Mouse (Mus musculus) spleen, adult 2 months (tissue): ENCODE results near the gene Gab2. TPM values are rescaled to one million over a fixed set of nuclear protein-coding genes. Genes with fewer than 3 reads are reported as not detected.

Experiments
- DNase-seq, 2 experiments: peaks; one replicate each; pipeline versions ENCODE4 v3.0.0 to v3.0.0-alpha.2; 2012 to 2021; ENCODE audit warnings: low spot score in 2 of 2, low read depth in 1 of 2
- H3K27ac ChIP-seq: fragments of 200-500 bp; 2 replicates; pipeline ENCODE4 v1.5.1; 2012; ENCODE audit warnings: low read length, inconsistent platforms; ENCODE audit not compliant: insufficient read depth
- H3K27me3 ChIP-seq: fragments of 200-500 bp; 2 replicates; pipeline ENCODE4 v1.6.1; 2012; ENCODE audit warnings: mild to moderate bottlenecking, moderate library complexity, low read length, inconsistent platforms; ENCODE audit not compliant: control insufficient read depth, insufficient read depth
- H3K36me3 ChIP-seq: fragments of 200-500 bp; 2 replicates; pipeline ENCODE4 v1.6.1; 2012; ENCODE audit warnings: mild to moderate bottlenecking, low read length, inconsistent platforms; ENCODE audit not compliant: control insufficient read depth, insufficient read depth
- H3K4me1 ChIP-seq: fragments of 200-500 bp; 2 replicates; pipeline ENCODE4 v1.6.1; 2011; ENCODE audit warnings: inconsistent platforms; ENCODE audit not compliant: control insufficient read depth, insufficient read depth, insufficient read length
- H3K4me3 ChIP-seq: fragments of 200-500 bp; 2 replicates; pipeline ENCODE4 v1.5.1; 2011; ENCODE audit warnings: mild to moderate bottlenecking, inconsistent platforms; ENCODE audit not compliant: insufficient read depth, insufficient read length; ENCODE audit errors: extremely low read depth
- CTCF ChIP-seq: fragments of 200-500 bp; IDR thresholded peaks from 2 replicates; pipeline ENCODE4 v1.5.1; 2011; ENCODE audit warnings: mild to moderate bottlenecking, inconsistent platforms; ENCODE audit not compliant: insufficient read depth, insufficient read length, insufficient replicate concordance; ENCODE audit errors: extremely low read depth
- POLR2A ChIP-seq: fragments of 200-500 bp; IDR thresholded peaks from 2 replicates; pipeline ENCODE4 v1.6.1; 2011; ENCODE audit warnings: low read depth, low read length, inconsistent platforms
- WGBS: fragments of 180-500 bp; shearing (Covaris S2); methylation state at CpG from one replicate; pipeline ENCODE4 v1.1.7; 2018; 5-methylcytosine and 5-hydroxymethylcytosine counted together
- polyA plus RNA-seq: library from polyadenylated mRNA; depleted of rRNA; stranded (reverse); fragments of >200 nt; gene quantifications from 2 replicates; pipeline ENCODE4 v1.2.3, GENCODE M21; 2012

The Gab2 gene
- polyA plus RNA-seq, 1 experiment: 9.2 TPM

GRCm38 (mm10) chr7:97128949-97129348 lies 47.6 kb downstream of the Gab2 start:
- H3K27me3 ChIP-seq: no peaks in the 10 kb centered on the region
- DNase-seq: no peak
- TF ChIP-seq CTCF: no peak
- no peak for TF ChIP-seq POLR2A
- H3K36me3 ChIP-seq: no peaks in the 10 kb centered on the region
- H3K4me3 ChIP-seq: no peak overlapping the region
- no peaks in the 10 kb centered on the region for H3K4me1 ChIP-seq
- H3K27ac ChIP-seq: no peak overlapping the region
- 88% methylated on average over 1 of the region's 1 CpGs for WGBS

- H3K27me3 ChIP-seq: no peaks in the 10 kb centered on the region
- DNase-seq: no peak
- no peak for TF ChIP-seq CTCF
- TF ChIP-seq POLR2A: no peak
- no peaks in the 10 kb centered on the region for H3K36me3 ChIP-seq
- H3K4me1 ChIP-seq: no peaks in the 10 kb centered on the region
- H3K4me3 ChIP-seq: no peak overlapping the region
- WGBS: 35% methylated on average over 3 of the region's 3 CpGs
- H3K27ac ChIP-seq: no peak overlapping the region
These were observed 55.1 kb downstream of the Gab2 start for GRCm38 (mm10) chr7:97136453-97136852.

GRCm38 (mm10) chr7:97151082-97151813 lies 69.9 kb downstream of the Gab2 start:
- Histone ChIP-seq H3K4me1 (peaks cover 3% of the 10 kb centered on the region; the same call in 1 of the 2 replicates), H3K27me3 (no peaks in the 10 kb centered on the region), H3K4me3 (no peak overlapping the region), H3K27ac (no peak overlapping the region), H3K36me3 (no peaks in the 10 kb centered on the region)
- TF ChIP-seq CTCF (no peak), POLR2A (no peak)
- 91% methylated on average over 2 of the region's 2 CpGs for WGBS
- no peak for DNase-seq

- no peak for TF ChIP-seq CTCF
- H3K27ac ChIP-seq: peak overlapping the region; percentile 31; the same call in 1 of the 2 replicates
- H3K27me3 ChIP-seq: no peaks in the 10 kb centered on the region
- H3K4me1 ChIP-seq: peaks cover 3% of the 10 kb centered on the region; the same call in 1 of the 2 replicates
- 48% methylated on average over 2 of the region's 2 CpGs for WGBS
- H3K36me3 ChIP-seq: no peaks in the 10 kb centered on the region
- peak in 1 of 2 experiments; percentile 21 for DNase-seq
- no peak overlapping the region for H3K4me3 ChIP-seq
These were observed 73.5 kb downstream of the Gab2 start for GRCm38 (mm10) chr7:97154756-97155487.

- no peak for DNase-seq
- Histone ChIP-seq H3K4me3 (no peak overlapping the region), H3K27ac (no peak overlapping the region), H3K4me1 (no peaks in the 10 kb centered on the region), H3K27me3 (no peaks in the 10 kb centered on the region), H3K36me3 (no peaks in the 10 kb centered on the region)
- 72% methylated on average over 1 of the region's 1 CpGs for WGBS
- TF ChIP-seq CTCF: no peak
- no peak for TF ChIP-seq POLR2A
These were observed 82.9 kb downstream of the Gab2 start for GRCm38 (mm10) chr7:97164261-97164660.

GRCm38 (mm10) chr7:97171089-97171488 lies 89.7 kb downstream of the Gab2 start:
- Histone ChIP-seq H3K36me3 (no peaks in the 10 kb centered on the region), H3K4me1 (peaks cover 4% of the 10 kb centered on the region; the same call in 1 of the 2 replicates), H3K4me3 (no peak overlapping the region), H3K27me3 (no peaks in the 10 kb centered on the region), H3K27ac (no peak overlapping the region)
- WGBS: 94% methylated on average over 1 of the region's 1 CpGs
- TF ChIP-seq POLR2A: no peak
- TF ChIP-seq CTCF: no peak
- DNase-seq: no peak
